Mouse (Mus musculus) layer of hippocampus, postnatal 14 days (tissue): Measurements from ENCODE around the gene Sept9. TPM values are rescaled to one million over a fixed set of nuclear protein-coding genes. Genes with fewer than 3 reads are reported as not detected.

ENCODE experiments used
- DNase-seq, 2 experiments: peaks; one replicate each; pipeline ENCODE4 v3.0.0; 2021 to 2022; ENCODE audit warnings: low spot score in 2 of 2, mixed read lengths in 1 of 2
- total RNA-seq, 2 experiments: library from RNA; stranded (reverse); gene quantifications; 2 replicates each; pipeline ENCODE4 v1.2.3; 2021

Sept9 gene
- total RNA-seq, 2 experiments from 2014 or later: 91.7 to 93.9 TPM

- DNase-seq: no peak
Observed at GRCm38 (mm10) chr11:117174924-117175323, 24.5 kb upstream of the Sept9 start.

GRCm38 (mm10) chr11:117175472-117175871, 24.0 kb upstream of the Sept9 start:
- no peak for DNase-seq

- DNase-seq: no peak
Observed at GRCm38 (mm10) chr11:117176304-117176703, 23.2 kb upstream of the Sept9 start.

- no peak for DNase-seq
Observed at GRCm38 (mm10) chr11:117176900-117177299, 22.6 kb upstream of the Sept9 start.

GRCm38 (mm10) chr11:117177303-117177979, 22.0 kb upstream of the Sept9 start:
- peak; percentile 89 to 91 for DNase-seq

GRCm38 (mm10) chr11:117179902-117180301, 19.6 kb upstream of the Sept9 start:
- no peak for DNase-seq

- no peak for DNase-seq
Observed at GRCm38 (mm10) chr11:117182808-117183207, 16.7 kb upstream of the Sept9 start.

GRCm38 (mm10) chr11:117183299-117183698, 16.2 kb upstream of the Sept9 start:
- no peak for DNase-seq

- no peak for DNase-seq
Observed at GRCm38 (mm10) chr11:117183841-117184240, 15.6 kb upstream of the Sept9 start.

- no peak for DNase-seq
Observed at GRCm38 (mm10) chr11:117185076-117185933, 14.2 kb upstream of the Sept9 start.

- DNase-seq: no peak
Observed at GRCm38 (mm10) chr11:117191524-117191923, 7.9 kb upstream of the Sept9 start.

GRCm38 (mm10) chr11:117194475-117194937, 5.0 kb upstream of the Sept9 start:
- DNase-seq: no peak

- DNase-seq: no peak
Observed at GRCm38 (mm10) chr11:117195616-117196015, 3.8 kb upstream of the Sept9 start.

- no peak for DNase-seq
Observed at GRCm38 (mm10) chr11:117196681-117197080, 2.8 kb upstream of the Sept9 start.

GRCm38 (mm10) chr11:117198122-117198521, 1.3 kb upstream of the Sept9 start:
- no peak for DNase-seq

GRCm38 (mm10) chr11:117201846-117202245, 2.4 kb downstream of the Sept9 start:
- no peak for DNase-seq

GRCm38 (mm10) chr11:117204606-117205005, 5.1 kb downstream of the Sept9 start:
- DNase-seq: no peak

- no peak for DNase-seq
Observed at GRCm38 (mm10) chr11:117205042-117205441, 5.6 kb downstream of the Sept9 start.

- no peak for DNase-seq
Observed at GRCm38 (mm10) chr11:117205447-117205846, 6.0 kb downstream of the Sept9 start.

GRCm38 (mm10) chr11:117207436-117207835, 8.0 kb downstream of the Sept9 start:
- DNase-seq: no peak

GRCm38 (mm10) chr11:117208151-117208673, 8.8 kb downstream of the Sept9 start:
- DNase-seq: peak in 1 of 2 experiments; percentile 27

GRCm38 (mm10) chr11:117216713-117217112, 17.3 kb downstream of the Sept9 start:
- DNase-seq: no peak
